Mouse (Mus musculus) liver, embryonic 11.5 days (tissue): Measurements from ENCODE around the gene Xirp2. TPM values are rescaled to one million over a fixed set of nuclear protein-coding genes. Genes with fewer than 3 reads are reported as not detected.

Experiments
- ATAC-seq: fragments of 200-750 bp; cut with Nextera tagmentation; replicated peaks from 2 replicates; pipeline ENCODE4 v1.8.0; 2017; ENCODE audit warnings: moderate number of reproducible peaks, mild to moderate bottlenecking, moderate TSS enrichment, moderate library complexity; ENCODE audit not compliant: low FRiP score
- DNase-seq: peaks from one replicate; pipeline ENCODE4 v3.0.0-alpha.2; 2017; ENCODE audit warnings: low spot score
- H3K27ac ChIP-seq: fragments of 300-500 bp; sonication (generic); 2 replicates; pipeline ENCODE4 v1.5.1; 2014; ENCODE audit warnings: mild to moderate bottlenecking, low read depth, low read length, control low read depth
- H3K27me3 ChIP-seq: fragments of 300-500 bp; sonication (generic); replicated peaks from 2 replicates; pipeline ENCODE4 v1.6.1; 2014; ENCODE audit warnings: low read length, mixed read lengths; ENCODE audit not compliant: control insufficient read depth, insufficient read depth
- H3K36me3 ChIP-seq: fragments of 300-500 bp; sonication (generic); 2 replicates; pipeline ENCODE4 v1.6.1; 2014; ENCODE audit warnings: mild to moderate bottlenecking, low read length, moderate library complexity, mixed read lengths; ENCODE audit not compliant: control insufficient read depth, insufficient read depth
- H3K4me1 ChIP-seq: fragments of 300-500 bp; sonication (generic); replicated peaks from 2 replicates; pipeline ENCODE4 v1.6.1; 2014; ENCODE audit warnings: low read length, mixed read lengths; ENCODE audit not compliant: control insufficient read depth, insufficient read depth
- H3K4me2 ChIP-seq: fragments of 300-500 bp; sonication (generic); 2 replicates; pipeline ENCODE4 v1.6.1; 2014; ENCODE audit warnings: mild to moderate bottlenecking, control low read depth, moderate library complexity
- H3K4me3 ChIP-seq: fragments of 300-500 bp; sonication (generic); 2 replicates; pipeline ENCODE4 v1.5.1; 2014; ENCODE audit warnings: low read depth, low read length, control low read depth
- H3K9ac ChIP-seq: fragments of 300-500 bp; sonication (generic); 2 replicates; pipeline ENCODE4 v1.6.1; 2014; ENCODE audit warnings: low read depth, low read length, control low read depth
- H3K9me3 ChIP-seq: fragments of 300-500 bp; sonication (generic); 2 replicates; pipeline ENCODE4 v1.6.1; 2016; ENCODE audit warnings: low read length, inconsistent platforms, mixed read lengths; ENCODE audit not compliant: control insufficient read depth
- WGBS: fragments of 180-500 bp; shearing (Covaris S2); extraction: QIAGEN DNeasy Blood & Tissue Kit; methylation state at CpG from one replicate; pipeline ENCODE4 v1.1.7; 2014; 5-methylcytosine and 5-hydroxymethylcytosine counted together
- polyA plus RNA-seq: library from polyadenylated mRNA; unstranded; fragments of >200 nt; fragmentation: Nextera tagmentation; extraction: Ambion mirVana; gene quantifications from 2 replicates; pipeline ENCODE4 v1.2.1, GENCODE M21; 2014

Xirp2 gene
- polyA plus RNA-seq, 1 experiment from 2014 or later, result 0.01 TPM

GRCm38 (mm10) chr2:67516405-67516804, 70.6 kb downstream of the Xirp2 start:
- no peak for ATAC-seq
- DNase-seq, result no peak
- Histone ChIP-seq H3K4me3 (no peak overlapping the region), H3K4me1 (no peaks in the 10 kb centered on the region), H3K27ac (no peak overlapping the region), H3K9me3 (no peaks in the 10 kb centered on the region), H3K36me3 (no peaks in the 10 kb centered on the region), H3K4me2 (no peak overlapping the region), H3K9ac (no peak overlapping the region), H3K27me3 (no peaks in the 10 kb centered on the region)
- 84% methylated on average over 7 of the region's 7 CpGs for WGBS

- Histone ChIP-seq H3K4me2 (no peak overlapping the region), H3K36me3 (no peaks in the 10 kb centered on the region), H3K4me1 (no peaks in the 10 kb centered on the region), H3K27me3 (no peaks in the 10 kb centered on the region), H3K9me3 (no peaks in the 10 kb centered on the region), H3K27ac (no peak overlapping the region), H3K4me3 (no peak overlapping the region), H3K9ac (no peak overlapping the region)
- ATAC-seq (no peak), DNase-seq (no peak)
- WGBS, result 90% methylated on average over 2 of the region's 2 CpGs
Observed at GRCm38 (mm10) chr2:67535347-67535746, 89.5 kb downstream of the Xirp2 start.

- Histone ChIP-seq H3K27me3 (no peaks in the 10 kb centered on the region), H3K4me1 (no peaks in the 10 kb centered on the region), H3K4me3 (no peak overlapping the region), H3K9ac (no peak overlapping the region), H3K36me3 (no peaks in the 10 kb centered on the region), H3K4me2 (no peak overlapping the region), H3K27ac (no peak overlapping the region), H3K9me3 (no peaks in the 10 kb centered on the region)
- 81% methylated on average over 6 of the region's 6 CpGs for WGBS
- ATAC-seq (no peak), DNase-seq (no peak)
Observed at GRCm38 (mm10) chr2:67539426-67539825, 93.6 kb downstream of the Xirp2 start.

- 81% methylated on average over 11 of the region's 11 CpGs for WGBS
- ATAC-seq, result no peak
- Histone ChIP-seq H3K4me1 (no peaks in the 10 kb centered on the region), H3K27ac (no peak overlapping the region), H3K27me3 (no peaks in the 10 kb centered on the region), H3K4me2 (no peak overlapping the region), H3K9ac (no peak overlapping the region), H3K36me3 (no peaks in the 10 kb centered on the region), H3K4me3 (no peak overlapping the region), H3K9me3 (no peaks in the 10 kb centered on the region)
- DNase-seq, result no peak
Observed at GRCm38 (mm10) chr2:67541957-67542696, 96.3 kb downstream of the Xirp2 start.

- WGBS, result 71% methylated on average over 8 of the region's 8 CpGs
- Histone ChIP-seq H3K36me3 (no peaks in the 10 kb centered on the region), H3K27ac (no peak overlapping the region), H3K27me3 (no peaks in the 10 kb centered on the region), H3K9me3 (no peaks in the 10 kb centered on the region), H3K4me2 (no peak overlapping the region), H3K4me1 (no peaks in the 10 kb centered on the region), H3K9ac (no peak overlapping the region), H3K4me3 (no peak overlapping the region)
- ATAC-seq (no peak), DNase-seq (no peak)
Observed at GRCm38 (mm10) chr2:67544426-67544825, 98.6 kb downstream of the Xirp2 start.

- Histone ChIP-seq H3K27me3 (peaks cover 30% of the 10 kb centered on the region), H3K4me3 (peak overlapping the region; percentile 52), H3K9ac (no peak overlapping the region), H3K9me3 (no peaks in the 10 kb centered on the region), H3K4me2 (peak overlapping the region; percentile 72), H3K4me1 (no peaks in the 10 kb centered on the region), H3K36me3 (no peaks in the 10 kb centered on the region), H3K27ac (no peak overlapping the region)
- DNase-seq (no peak), ATAC-seq (peak; percentile 30)
- 5% methylated on average over 23 of the region's 23 CpGs for WGBS
Observed at GRCm38 (mm10) chr2:67564851-67565479, 119.2 kb downstream of the Xirp2 start.

GRCm38 (mm10) chr2:67565480-67566331, 119.9 kb downstream of the Xirp2 start, which contains the start of gene B3galt1:
TSS of gene B3galt1 (plus strand) at chr2:67565871.
- ATAC-seq, result peak; percentile 83
- peak within 1 kb of the TSS; percentile 52 for H3K4me3 ChIP-seq
- no peaks in the 10 kb centered on the region for H3K9me3 ChIP-seq
- DNase-seq, result peak; percentile 75
- H3K27ac ChIP-seq, result no peak within 1 kb of the TSS
- no peaks in the 10 kb centered on the region for H3K36me3 ChIP-seq
- H3K4me1 ChIP-seq, result no peaks in the 10 kb centered on the region
- H3K9ac ChIP-seq, result no peak within 1 kb of the TSS
- H3K4me2 ChIP-seq, result peak within 1 kb of the TSS; percentile 72
- WGBS, result under 1% methylated on average over 74 of the region's 83 CpGs
- H3K27me3 ChIP-seq, result peaks cover 30% of the 10 kb centered on the region

GRCm38 (mm10) chr2:67566566-67566965, 120.8 kb downstream of the Xirp2 start:
- H3K4me3 ChIP-seq, result peak overlapping the region; percentile 52

More at GRCm38 (mm10) chr2:67566566-67566965, 120.8 kb downstream of the Xirp2 start:
- H3K27me3 ChIP-seq, result peaks cover 30% of the 10 kb centered on the region
- H3K9me3 ChIP-seq, result no peaks in the 10 kb centered on the region
- no peaks in the 10 kb centered on the region for H3K4me1 ChIP-seq
- H3K36me3 ChIP-seq, result no peaks in the 10 kb centered on the region
- no peak overlapping the region for H3K27ac ChIP-seq
- ATAC-seq (no peak), DNase-seq (peak; percentile 33)
- H3K9ac ChIP-seq, result no peak overlapping the region
- peak overlapping the region; percentile 72 for H3K4me2 ChIP-seq
- WGBS, result 6% methylated on average over 12 of the region's 12 CpGs
